Mouse (Mus musculus): ENCODE results near the gene Zfp266.

The Zfp266 gene

GRCm38 (mm10) chr9:20492527-20493233 lies 28.5 kb downstream of the Zfp266 start, which contains the start of gene Zfp426:
Zfp426 (minus strand) TSS chr9:20492746.
- DNase-seq (ENCODE audit: low spot score in 2 of 2), result peak; percentile 71 to 83

- DNase-seq (ENCODE audit: low spot score in 2 of 2), result no peak
Observed at GRCm38 (mm10) chr9:20491858-20492526, 29.2 kb downstream of the Zfp266 start.

- DNase-seq (ENCODE audit: low spot score in 2 of 2), result no peak
Observed at GRCm38 (mm10) chr9:20489536-20489935, 31.7 kb downstream of the Zfp266 start.

- no peak for DNase-seq (ENCODE audit: low spot score in 2 of 2)
Observed at GRCm38 (mm10) chr9:20479396-20479795, 41.8 kb downstream of the Zfp266 start.

GRCm38 (mm10) chr9:20476632-20477031 lies 44.6 kb downstream of the Zfp266 start:
- DNase-seq (ENCODE audit: low spot score in 2 of 2), result no peak

- peak in 1 of 2 experiments; percentile 36 for DNase-seq (ENCODE audit: low spot score in 2 of 2)
Observed at GRCm38 (mm10) chr9:20466761-20467442, 54.3 kb downstream of the Zfp266 start.

- DNase-seq (ENCODE audit: low spot score in 2 of 2), result peak; percentile 57 to 73
Observed at GRCm38 (mm10) chr9:20459377-20460317, 61.6 kb downstream of the Zfp266 start, which contains the start of gene Zfp26. Zfp26 (minus strand) TSS chr9:20460162.

GRCm38 (mm10) chr9:20453647-20454046 lies 67.6 kb downstream of the Zfp266 start:
- no peak for DNase-seq (ENCODE audit: low spot score in 2 of 2)

GRCm38 (mm10) chr9:20451493-20451892 lies 69.7 kb downstream of the Zfp266 start:
- DNase-seq (ENCODE audit: low spot score in 2 of 2), result no peak

Measured in frontal cortex, postnatal 25 days (tissue).